Mouse (Mus musculus) liver, adult 2 months (tissue): ENCODE data around the gene Klhl31.

Experiments used
- CTCF ChIP-seq: fragments of 200-500 bp; IDR thresholded peaks from 2 replicates; pipeline ENCODE4 v1.5.1; 2011; ENCODE audit warnings: low read depth, low read length, control low read depth
- POLR2A ChIP-seq: fragments of 200-500 bp; IDR thresholded peaks from 2 replicates; pipeline ENCODE4 v1.6.1; 2011; ENCODE audit warnings: low read length, control low read depth; ENCODE audit not compliant: insufficient read depth; ENCODE audit errors: extremely low read depth

GRCm38 (mm10) chr9:77632432-77632831 is 3.9 kb upstream of the Klhl31 start:
- TF ChIP-seq CTCF (no peak), POLR2A (no peak)
